Mouse (Mus musculus) embryonic facial prominence, embryonic 14.5 days (tissue): ENCODE data around the gene Osgep. TPM values are rescaled to one million over a fixed set of nuclear protein-coding genes. Genes with fewer than 3 reads are reported as not detected.
A peak's percentile ranks its signal among the peaks of the same experiment; 100 is the strongest.

Experiments
- ATAC-seq: fragments of 200-750 bp; cut with Nextera tagmentation; 2 replicates; pipeline ENCODE4 v1.8.0; 2017; ENCODE audit warnings: low read depth, moderate number of reproducible peaks, moderate TSS enrichment
- DNase-seq: peaks from one replicate; pipeline ENCODE4 v3.0.0-alpha.2; 2015; ENCODE audit warnings: low spot score
- H3K27ac ChIP-seq: fragments of 300-500 bp; sonication (generic); replicated peaks from 2 replicates; pipeline ENCODE4 v1.5.1; 2014; ENCODE audit warnings: low read depth, mild to moderate bottlenecking, low read length, moderate library complexity
- H3K27me3 ChIP-seq: fragments of 300-500 bp; sonication (generic); replicated peaks from 2 replicates; pipeline ENCODE4 v1.6.1; 2014; ENCODE audit warnings: low read length; ENCODE audit not compliant: control insufficient read depth, insufficient read depth
- H3K36me3 ChIP-seq: fragments of 300-500 bp; sonication (generic); 2 replicates; pipeline ENCODE4 v1.6.1; 2014; ENCODE audit warnings: low read length, mixed read lengths; ENCODE audit not compliant: control insufficient read depth, insufficient read depth
- H3K4me1 ChIP-seq: fragments of 300-500 bp; sonication (generic); 2 replicates; pipeline ENCODE4 v1.6.1; 2014; ENCODE audit warnings: antibody characterized with exemption, low read length; ENCODE audit not compliant: control insufficient read depth, insufficient read depth
- H3K4me2 ChIP-seq: fragments of 300-500 bp; sonication (generic); 2 replicates; pipeline ENCODE4 v1.6.1; 2014; ENCODE audit warnings: low read depth, mild to moderate bottlenecking, low read length, moderate library complexity, mixed read lengths
- H3K4me3 ChIP-seq: fragments of 300-500 bp; sonication (generic); 2 replicates; pipeline ENCODE4 v1.5.1; 2014; ENCODE audit warnings: low read depth, mild to moderate bottlenecking, low read length
- H3K9ac ChIP-seq: fragments of 300-500 bp; sonication (generic); 2 replicates; pipeline ENCODE4 v1.6.1; 2014; ENCODE audit warnings: low read depth, mild to moderate bottlenecking, low read length, moderate library complexity, mixed read lengths
- H3K9me3 ChIP-seq: fragments of 300-500 bp; sonication (generic); 2 replicates; pipeline ENCODE4 v1.6.1; 2016; ENCODE audit warnings: low read length; ENCODE audit not compliant: control insufficient read depth
- WGBS: fragments of 180-500 bp; shearing (Covaris S2); extraction: QIAGEN DNeasy Blood & Tissue Kit; methylation state at CpG from one replicate; pipeline ENCODE4 v1.1.7; 2014; 5-methylcytosine and 5-hydroxymethylcytosine counted together
- polyA plus RNA-seq: library from polyadenylated mRNA; unstranded; fragments of >200 nt; fragmentation: Nextera tagmentation; extraction: Ambion mirVana; gene quantifications from 2 replicates; pipeline ENCODE4 v1.2.1, GENCODE M21; 2014

The Osgep gene
- polyA plus RNA-seq, 1 experiment from 2014 or later: 138 TPM

GRCm38 (mm10) chr14:50943932-50944667 is 19.4 kb upstream of the Osgep start, which contains the start of gene Gm49342:
Gene Gm49342, plus strand, starts transcription at chr14:50944517.
- ATAC-seq: peak; percentile 99
- Histone ChIP-seq H3K4me3 (peak within 1 kb of the TSS; percentile 54), H3K9me3 (no peaks in the 10 kb centered on the region), H3K27ac (peak within 1 kb of the TSS; percentile 88), H3K4me1 (peaks cover 4% of the 10 kb centered on the region), H3K27me3 (no peaks in the 10 kb centered on the region), H3K9ac (peak within 1 kb of the TSS; percentile 65), H3K36me3 (no peaks in the 10 kb centered on the region), H3K4me2 (peak within 1 kb of the TSS; percentile 66)
- 16% methylated on average over 31 of the region's 31 CpGs for WGBS
- peak; percentile 97 for DNase-seq

- H3K36me3 ChIP-seq: no peaks in the 10 kb centered on the region
- no peaks in the 10 kb centered on the region for H3K9me3 ChIP-seq
- H3K27ac ChIP-seq: no peak overlapping the region
- H3K4me3 ChIP-seq: no peak overlapping the region
- DNase-seq (no peak), ATAC-seq (no peak)
- H3K4me1 ChIP-seq: no peaks in the 10 kb centered on the region
- no peak overlapping the region for H3K9ac ChIP-seq
- no peaks in the 10 kb centered on the region for H3K27me3 ChIP-seq
- H3K4me2 ChIP-seq: no peak overlapping the region
- 48% methylated on average over 2 of the region's 2 CpGs for WGBS
Observed at GRCm38 (mm10) chr14:50938940-50939339, 14.2 kb upstream of the Osgep start.

- Histone ChIP-seq H3K4me2 (no peak overlapping the region), H3K9me3 (no peaks in the 10 kb centered on the region), H3K27ac (no peak overlapping the region), H3K36me3 (no peaks in the 10 kb centered on the region), H3K9ac (no peak overlapping the region), H3K4me1 (no peaks in the 10 kb centered on the region), H3K4me3 (no peak overlapping the region), H3K27me3 (no peaks in the 10 kb centered on the region)
- 85% methylated on average over 3 of the region's 3 CpGs for WGBS
- DNase-seq: no peak
- ATAC-seq: no peak
Observed at GRCm38 (mm10) chr14:50938119-50938908, 13.6 kb upstream of the Osgep start.

- Histone ChIP-seq H3K4me3 (no peak overlapping the region), H3K27me3 (no peaks in the 10 kb centered on the region), H3K4me2 (no peak overlapping the region), H3K9me3 (no peaks in the 10 kb centered on the region), H3K4me1 (no peaks in the 10 kb centered on the region), H3K27ac (no peak overlapping the region), H3K9ac (no peak overlapping the region), H3K36me3 (no peaks in the 10 kb centered on the region)
- DNase-seq: no peak
- no peak for ATAC-seq
- WGBS: 57% methylated on average over 1 of the region's 1 CpGs
Observed at GRCm38 (mm10) chr14:50936649-50937048, 12.0 kb upstream of the Osgep start.

- Histone ChIP-seq H3K4me3 (peak overlapping the region; percentile 83), H3K36me3 (peaks cover 29% of the 10 kb centered on the region), H3K9me3 (no peaks in the 10 kb centered on the region), H3K27ac (peak overlapping the region; percentile 92), H3K4me1 (0 out of 2 replicates have a peak, but pooled peaks cover 5% of the 10 kb centered on the region), H3K4me2 (peak overlapping the region; percentile 71), H3K9ac (peak overlapping the region; percentile 69), H3K27me3 (no peaks in the 10 kb centered on the region)
- WGBS: 10% methylated on average over 12 of the region's 12 CpGs
- DNase-seq (no peak), ATAC-seq (no peak)
Observed at GRCm38 (mm10) chr14:50931493-50932020, 6.9 kb upstream of the Osgep start.

GRCm38 (mm10) chr14:50930754-50931492 is 6.2 kb upstream of the Osgep start, which contains the start of the genes Pip4p1 and Pnp:
Gene Pip4p1, minus strand, starts transcription at chr14:50930856.
Gene Pnp, plus strand, starts transcription at chr14:50931082.
- 0 out of 2 replicates have a peak, but pooled peaks cover 8% of the 10 kb centered on the region for H3K4me1 ChIP-seq
- peaks cover 35% of the 10 kb centered on the region for H3K36me3 ChIP-seq
- peak within 1 kb of the TSS; percentile 96 for H3K9ac ChIP-seq
- peak within 1 kb of the TSS; percentile 92 for H3K27ac ChIP-seq
- peak within 1 kb of the TSS; percentile 82 for H3K4me2 ChIP-seq
- under 1% methylated on average over 42 of the region's 68 CpGs for WGBS
- H3K4me3 ChIP-seq: peak within 1 kb of the TSS; percentile 83
- ATAC-seq (peak; percentile 100), DNase-seq (peak; percentile 100)
- no peaks in the 10 kb centered on the region for H3K27me3 ChIP-seq
- no peaks in the 10 kb centered on the region for H3K9me3 ChIP-seq

GRCm38 (mm10) chr14:50930377-50930753 is 5.7 kb upstream of the Osgep start:
- Histone ChIP-seq H3K36me3 (peaks cover 35% of the 10 kb centered on the region), H3K9me3 (no peaks in the 10 kb centered on the region), H3K4me2 (peak overlapping the region; percentile 82), H3K27me3 (no peaks in the 10 kb centered on the region), H3K4me3 (peak overlapping the region; percentile 83), H3K27ac (peak overlapping the region; percentile 84), H3K9ac (peak overlapping the region; percentile 96), H3K4me1 (0 out of 2 replicates have a peak, but pooled peaks cover 10% of the 10 kb centered on the region)
- ATAC-seq: peak; percentile 20
- DNase-seq: peak; percentile 30
- 1% methylated on average over 28 of the region's 38 CpGs for WGBS

GRCm38 (mm10) chr14:50929951-50930350 is 5.3 kb upstream of the Osgep start:
- Histone ChIP-seq H3K9ac (peak overlapping the region; percentile 96), H3K4me3 (peak overlapping the region; percentile 83), H3K4me2 (peak overlapping the region; percentile 82), H3K4me1 (0 out of 2 replicates have a peak, but pooled peaks cover 10% of the 10 kb centered on the region), H3K27ac (peak overlapping the region; percentile 84), H3K27me3 (no peaks in the 10 kb centered on the region), H3K36me3 (peaks cover 35% of the 10 kb centered on the region), H3K9me3 (no peaks in the 10 kb centered on the region)
- 18% methylated on average over 10 of the region's 10 CpGs for WGBS
- DNase-seq (no peak), ATAC-seq (no peak)
